ENCODE assay signal across 24 mouse cellular contexts in genomic region chr10:9602389-9602788, GRCm38 (mm10).
A peak's percentile ranks its signal among the peaks of the same experiment; 100 is the strongest.
DNase-seq lines count a peak whose midpoint lies in the region; ATAC-seq lines count a peak whose summit lies in the region.
"Had no signal": no experiment of that assay in that cellular context is flagged by ENCODE, and none has a peak within 500 bp of the region (broad histone marks: within the 10 kb centered on the region; RNA-seq: fewer than 3 reads in every experiment).

No protein-coding gene starts in this region.

- no peak overlapping the region for H3K9ac ChIP-seq in limb, embryonic 15.5 days
- H3K9ac ChIP-seq: embryonic facial prominence, embryonic 13.5 days; heart, embryonic 13.5 days; kidney, embryonic 15.5 days; limb, embryonic 12.5 days; midbrain, embryonic 13.5 days; neural tube, embryonic 13.5 days had no signal

- whole genome bisulfite sequencing in limb, embryonic 15.5 days: 79% methylated on average over 4 of the region's 4 CpGs
- WGBS in limb, embryonic 10.5 days: 93% methylated on average over 4 of the region's 4 CpGs

- no peaks in the 10 kb centered on the region for H3K9me3 ChIP-seq in limb, embryonic 15.5 days
- H3K9me3 ChIP-seq in limb, embryonic 10.5 days (replicated peaks): no peaks in the 10 kb centered on the region
- H3K9me3 ChIP-seq: embryonic facial prominence, embryonic 13.5 days; forebrain, embryonic 10.5 days; heart, embryonic 13.5 days; kidney, embryonic 15.5 days; limb, embryonic 12.5 days; midbrain, embryonic 13.5 days; neural tube, embryonic 13.5 days had no signal

- no peak for ATAC-seq in limb, embryonic 15.5 days (ENCODE audit: insufficient number of reproducible peaks, low FRiP score, low TSS enrichment, low read depth)
- ATAC-seq: forebrain, embryonic 16.5 days; hindbrain, embryonic 16.5 days; midbrain, embryonic 13.5 days had no signal

- no peaks in the 10 kb centered on the region for H3K36me3 ChIP-seq in limb, embryonic 15.5 days
- H3K36me3 ChIP-seq in limb, embryonic 10.5 days: no peaks in the 10 kb centered on the region
- H3K36me3 ChIP-seq: embryonic facial prominence, embryonic 13.5 days; forebrain, embryonic 10.5 days; heart, embryonic 13.5 days; kidney, embryonic 15.5 days; limb, embryonic 12.5 days; midbrain, embryonic 13.5 days; neural tube, embryonic 13.5 days had no signal

- peak; percentile 8 to 42 for DNase-seq in frontal cortex, adult 2 months (ENCODE audit: extremely low spot score in 1 of 2, low spot score in 1 of 2)
- DNase-seq in frontal cortex, postnatal 14 days (ENCODE audit: low spot score in 2 of 2): no peak
- no peak for DNase-seq in limb, embryonic 10.5 days (ENCODE audit: low spot score)
- peak; percentile 14 for DNase-seq in right cerebral cortex, adult 18-20 months
- DNase-seq in right cerebral cortex, postnatal 25 days: no peak
- DNase-seq in spleen, adult 18-20 months: no peak
- DNase-seq: B cell, adult 2 months; cerebellum, adult 9-10 months; kidney, adult 18-20 months; kidney, postnatal 36 days; thymus, postnatal 4 days had no signal

- no peak overlapping the region for H3K4me3 ChIP-seq in limb, embryonic 15.5 days
- no peak overlapping the region for H3K4me3 ChIP-seq in limb, embryonic 10.5 days
- H3K4me3 ChIP-seq: embryonic facial prominence, embryonic 13.5 days; forebrain, embryonic 10.5 days; heart, embryonic 13.5 days; kidney, embryonic 15.5 days; layer of hippocampus, adult 2 months; limb, embryonic 12.5 days; midbrain, embryonic 13.5 days; neural tube, embryonic 13.5 days had no signal

- peak overlapping the region; percentile 57; the same call in 1 of the 2 replicates for H3K27ac ChIP-seq in limb, embryonic 15.5 days
- no peak overlapping the region for H3K27ac ChIP-seq in limb, embryonic 10.5 days
- H3K27ac ChIP-seq: embryonic facial prominence, embryonic 13.5 days; forebrain, embryonic 10.5 days; heart, embryonic 13.5 days; kidney, embryonic 15.5 days; layer of hippocampus, adult 2 months; limb, embryonic 12.5 days; macrophage; midbrain, embryonic 13.5 days; neural tube, embryonic 13.5 days had no signal

- no peak overlapping the region for H3K4me2 ChIP-seq in limb, embryonic 15.5 days
- H3K4me2 ChIP-seq: embryonic facial prominence, embryonic 13.5 days; heart, embryonic 13.5 days; kidney, embryonic 15.5 days; limb, embryonic 12.5 days; liver, embryonic 11.5 days; midbrain, embryonic 13.5 days; neural tube, embryonic 13.5 days had no signal

- H3K4me1 ChIP-seq in limb, embryonic 15.5 days: peaks cover 7% of the 10 kb centered on the region; the same call in 1 of the 2 replicates
- H3K4me1 ChIP-seq in limb, embryonic 10.5 days: no peaks in the 10 kb centered on the region
- H3K4me1 ChIP-seq: forebrain, embryonic 10.5 days; kidney, embryonic 15.5 days; limb, embryonic 12.5 days; neural tube, embryonic 13.5 days had no signal

- no peaks in the 10 kb centered on the region for H3K27me3 ChIP-seq in limb, embryonic 15.5 days
- H3K27me3 ChIP-seq in limb, embryonic 10.5 days (ENCODE audit: low read depth, poor library complexity, severe bottlenecking): no peaks in the 10 kb centered on the region
- H3K27me3 ChIP-seq: embryonic facial prominence, embryonic 13.5 days; heart, embryonic 13.5 days; kidney, embryonic 15.5 days; limb, embryonic 12.5 days; midbrain, embryonic 13.5 days; neural tube, embryonic 13.5 days had no signal

Comparison
In these comparisons a context has a peak if more than half of its experiments do, and no peak if none do; other contexts are left out.
1. DNase-seq: peak in frontal cortex, adult 2 months (2 of 2) and right cerebral cortex, adult 18-20 months (single experiment); none in frontal cortex, postnatal 14 days (0 of 2), limb, embryonic 10.5 days (single experiment), right cerebral cortex, postnatal 25 days (single experiment) and spleen, adult 18-20 months (0 of 2).